Mouse (Mus musculus): ENCODE data around the gene Mblac2.
"Not testable (repeated sequence)": the region's sequence is repeated elsewhere in the genome, so short reads cannot be mapped to it uniquely, and the experiment has no call there.

Gene Mblac2

DNA sequence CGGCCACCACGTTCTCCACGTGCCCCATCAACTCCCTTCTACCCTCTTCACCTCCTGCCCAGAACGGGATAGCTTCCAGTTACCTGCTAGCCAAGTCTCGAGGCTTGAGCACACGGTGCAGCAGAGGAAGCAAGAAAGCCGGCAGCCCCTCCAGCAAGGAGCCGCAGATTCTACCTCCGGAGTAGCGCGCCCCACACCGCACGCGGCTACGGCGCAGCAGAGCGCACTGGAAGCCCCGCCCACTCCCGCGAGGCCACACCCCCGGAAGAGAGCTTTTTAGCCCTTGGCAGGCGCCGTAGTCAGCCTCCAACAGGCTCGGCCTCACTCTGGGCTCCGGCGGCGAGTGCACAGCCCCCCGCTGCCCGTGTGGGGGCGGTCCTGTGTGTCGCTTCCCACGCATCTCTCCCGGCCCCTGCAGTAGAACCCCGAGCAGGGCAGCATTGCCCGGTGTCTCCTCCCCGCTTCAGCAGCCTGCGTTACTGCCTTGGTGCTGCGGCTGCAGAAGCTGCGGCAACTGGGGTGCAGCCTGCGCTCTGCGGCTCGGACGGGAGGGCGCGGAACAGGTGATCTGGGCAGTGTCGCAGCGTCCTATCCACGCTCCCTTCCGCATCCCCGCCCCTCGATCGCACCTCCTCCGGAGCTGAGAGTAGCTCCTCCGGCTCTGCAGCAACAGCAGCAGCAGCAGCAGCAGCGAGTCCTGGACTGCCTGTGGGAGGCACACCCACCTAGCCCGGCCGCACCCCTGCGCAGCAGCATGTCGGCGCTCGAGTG lies at the start of gene Mblac2, which contains the start of gene Polr3g:
Mblac2 (plus strand) TSS at position 567 of the 771 bp plus-strand sequence.
Polr3g (minus strand) TSS at position 239 of the 771 bp plus-strand sequence.
- DNase-seq (ENCODE audit: low spot score in 2 of 2): peak; percentile 89 to 98

DNA sequence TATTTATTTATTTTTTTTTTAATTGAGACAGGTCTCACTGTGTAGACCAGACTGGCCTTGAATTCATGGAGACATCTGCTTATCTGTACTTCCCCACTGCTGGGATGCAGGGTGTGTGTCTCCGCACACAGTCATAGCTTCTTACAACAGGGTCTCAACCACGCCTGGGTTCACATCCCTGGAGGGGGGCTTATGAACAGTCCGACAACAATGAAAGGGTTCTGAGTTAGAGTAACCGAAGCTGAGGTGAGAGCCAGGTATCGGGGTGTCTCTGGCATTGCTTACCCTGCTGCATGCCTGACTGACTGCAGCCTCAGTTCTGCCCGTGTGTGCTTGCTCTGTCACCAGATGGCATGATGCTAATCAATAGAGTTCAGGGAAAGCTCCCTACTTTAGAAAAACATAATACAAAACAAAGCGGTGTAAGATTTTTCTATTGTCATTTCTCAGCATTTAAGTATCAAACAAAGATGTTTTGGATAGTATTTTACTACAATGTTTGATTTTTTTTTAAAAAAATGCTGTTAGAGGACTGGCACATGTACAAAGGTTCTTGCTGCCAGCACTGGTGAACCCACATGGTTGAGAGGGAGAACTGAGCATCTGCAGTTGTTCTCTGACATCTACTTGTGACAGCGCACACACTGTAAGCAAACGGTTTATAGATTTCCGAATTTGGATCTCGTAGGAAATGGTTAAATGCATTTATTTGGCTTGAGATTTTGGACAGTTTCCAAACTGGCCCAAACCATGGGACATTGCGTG lies 47.4 kb upstream of the Mblac2 start:
- DNase-seq (ENCODE audit: low spot score in 2 of 2): no peak

DNA sequence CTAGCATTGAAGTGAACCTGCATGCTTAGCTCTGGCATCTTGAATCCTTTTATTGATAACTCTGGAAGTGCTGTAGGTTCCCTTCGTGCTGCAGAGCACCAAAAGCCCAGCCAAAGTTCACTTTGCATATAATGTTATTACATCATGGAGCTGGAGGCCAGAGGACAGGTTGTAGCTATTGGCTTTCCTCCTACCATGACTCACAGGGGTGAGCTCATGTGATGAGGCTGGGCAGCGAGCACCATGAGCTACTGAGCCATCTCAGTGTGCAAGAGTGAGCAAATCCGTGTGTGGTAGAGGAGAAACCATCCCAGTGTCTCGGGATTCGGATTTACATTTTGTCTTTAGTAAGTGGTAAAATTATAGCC lies 46.8 kb upstream of the Mblac2 start:
- DNase-seq (ENCODE audit: low spot score in 2 of 2): no peak

DNA sequence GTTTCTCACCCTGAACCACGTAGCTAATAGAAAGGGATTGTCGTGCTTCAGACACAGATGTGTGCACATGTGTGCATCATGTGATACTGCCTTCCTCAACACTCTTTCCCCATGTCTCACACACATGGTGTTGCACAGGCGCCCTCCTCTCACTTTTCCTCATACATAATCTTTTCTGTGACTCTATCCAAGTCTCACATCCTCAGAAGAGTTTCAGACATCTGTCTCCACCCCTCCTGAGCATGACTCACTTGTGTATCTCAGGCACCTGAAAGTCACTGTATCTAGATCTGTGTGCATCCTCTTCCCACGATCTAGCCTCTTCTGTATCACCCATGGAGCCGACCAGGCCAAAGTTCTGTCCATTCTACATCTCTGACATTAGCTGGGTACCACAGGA lies 43.4 kb upstream of the Mblac2 start:
- DNase-seq (ENCODE audit: low spot score in 2 of 2): no peak

DNA sequence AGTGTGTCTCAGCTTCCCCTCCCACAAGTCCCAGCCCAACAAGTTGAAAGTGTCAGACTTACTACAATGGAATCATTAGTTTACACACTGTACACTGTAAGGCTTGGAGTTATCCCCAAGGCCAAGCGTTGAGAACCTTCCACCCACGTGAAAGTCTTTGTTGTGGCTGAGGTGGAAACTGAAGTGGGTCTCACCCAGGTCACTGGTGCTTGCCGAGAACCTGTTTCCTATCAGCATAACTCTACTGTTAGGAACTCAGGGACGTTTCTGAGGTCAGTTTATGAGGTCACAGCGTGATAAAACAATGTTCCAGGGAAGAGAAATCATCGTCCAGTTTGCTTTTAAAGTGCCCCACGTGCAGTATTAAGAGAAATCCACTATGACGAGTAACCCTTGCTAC lies 35.8 kb upstream of the Mblac2 start:
- DNase-seq (ENCODE audit: low spot score in 2 of 2): no peak

DNA sequence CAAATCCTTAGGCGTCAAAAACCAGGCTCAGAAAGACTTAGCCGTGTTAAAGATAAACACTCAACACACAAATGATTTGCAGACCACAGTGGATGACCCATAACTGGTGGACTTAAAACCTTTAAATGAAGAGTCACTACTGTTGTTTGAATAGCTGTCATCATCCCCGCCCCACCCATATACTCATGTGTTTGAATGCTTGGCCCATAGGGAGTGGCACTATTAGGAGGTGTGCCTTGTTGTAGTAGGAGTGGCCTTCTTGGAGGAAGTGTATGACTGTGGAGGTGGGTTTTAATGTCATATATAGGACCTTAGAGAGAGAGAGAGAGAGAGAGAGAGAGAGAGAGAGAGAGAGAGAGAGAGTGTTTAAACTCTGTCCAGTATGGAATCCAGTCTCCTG lies 28.0 kb upstream of the Mblac2 start:
- DNase-seq (ENCODE audit: low spot score in 2 of 2): no peak

DNA sequence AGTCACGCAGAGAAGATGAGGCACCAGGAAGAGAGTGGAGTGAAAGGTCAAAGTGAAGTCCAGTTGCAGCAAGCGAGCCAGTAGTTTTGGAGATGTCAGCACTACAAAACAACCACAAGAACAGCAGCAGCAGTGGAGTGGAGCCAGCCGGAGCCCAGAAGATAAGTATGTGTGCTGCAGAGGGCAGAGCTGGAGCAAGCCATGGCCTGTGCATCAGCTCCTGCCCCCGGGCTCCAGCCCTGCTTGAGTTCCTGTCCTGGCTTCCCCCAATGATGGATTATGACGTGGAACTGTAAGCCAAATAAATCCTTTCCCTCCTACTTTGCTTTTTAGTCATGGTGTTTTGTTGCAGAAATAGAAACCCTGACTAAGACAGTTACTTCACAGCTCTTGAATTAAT lies 26.9 kb upstream of the Mblac2 start:
- no peak for DNase-seq (ENCODE audit: low spot score in 2 of 2)

DNA sequence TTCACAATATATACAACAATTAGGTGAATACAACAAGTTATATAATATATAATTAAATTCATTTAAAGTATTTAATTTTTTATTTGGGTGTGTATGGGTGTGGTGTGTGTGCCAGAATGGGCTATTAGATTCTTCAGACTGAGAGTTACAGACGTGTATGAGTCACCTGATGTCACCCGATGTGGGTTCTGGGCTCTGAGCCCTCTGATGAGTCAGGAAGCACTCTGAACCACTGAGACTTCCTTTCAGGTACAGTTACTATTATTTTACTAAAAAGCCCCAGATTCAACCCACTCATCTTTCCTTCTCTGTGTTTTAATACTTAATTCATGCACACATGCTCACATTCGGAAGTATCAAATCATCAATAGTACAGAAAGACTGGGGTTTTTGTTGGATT lies 26.3 kb upstream of the Mblac2 start:
- no peak for DNase-seq (ENCODE audit: low spot score in 2 of 2)

DNA sequence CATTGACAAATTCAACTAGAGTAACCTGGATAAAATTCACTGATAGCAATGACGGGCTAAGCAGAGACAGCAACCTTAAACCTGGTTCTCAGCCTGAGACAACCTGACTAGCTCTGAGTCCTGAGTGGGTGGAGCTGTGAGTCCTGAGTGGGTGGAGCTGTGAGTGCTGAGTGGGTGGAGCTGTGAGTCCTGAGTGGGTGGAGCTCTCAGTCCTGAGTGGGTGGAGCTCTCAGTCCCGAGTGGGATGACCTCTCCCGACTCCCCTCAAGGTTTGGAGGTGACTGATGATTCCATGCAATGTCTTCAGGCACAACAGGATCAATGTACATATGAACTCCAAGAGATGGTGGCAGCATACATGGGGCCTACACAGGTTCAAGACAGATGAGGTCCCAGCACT lies 21.6 kb upstream of the Mblac2 start:
- DNase-seq (ENCODE audit: low spot score in 2 of 2): no peak

DNA sequence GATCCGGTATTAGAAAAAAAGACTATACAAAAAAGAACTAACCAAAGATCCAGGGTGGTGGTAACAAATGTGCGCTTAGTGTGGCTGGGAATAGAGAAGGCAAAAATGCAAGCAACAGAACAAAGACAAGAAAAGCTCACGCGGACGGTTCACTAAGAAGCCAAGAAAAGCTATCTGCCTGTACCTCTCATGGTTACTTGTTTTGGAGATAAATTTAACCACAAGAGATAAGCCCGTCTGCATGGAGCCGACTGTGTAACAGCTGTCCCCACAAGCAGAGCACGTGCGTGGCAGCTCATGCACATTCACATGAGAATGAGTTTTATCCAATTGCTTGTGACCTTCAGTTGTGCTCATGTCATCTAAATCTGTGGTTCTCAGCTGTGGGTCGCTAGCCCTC lies 20.7 kb upstream of the Mblac2 start:
- no peak for DNase-seq (ENCODE audit: low spot score in 2 of 2)

DNA sequence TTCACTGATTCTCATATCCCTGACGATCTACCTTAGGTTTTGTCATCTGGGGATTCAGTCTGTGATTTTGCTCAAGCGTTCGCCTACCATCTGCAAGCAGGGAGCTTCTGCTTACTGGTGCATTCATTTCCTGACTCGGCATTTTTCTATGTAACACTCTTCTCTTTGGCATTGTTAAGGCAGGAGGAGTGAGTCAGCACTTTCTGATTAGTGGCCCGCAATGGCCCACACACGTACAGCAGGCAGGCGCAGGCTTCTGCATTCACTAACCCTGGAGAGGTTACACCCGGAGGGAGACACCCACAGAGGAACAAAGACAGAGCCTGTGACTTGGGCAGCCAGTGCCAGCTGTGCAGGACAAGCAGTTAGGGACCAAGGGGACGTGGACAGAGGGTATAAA lies 19.5 kb upstream of the Mblac2 start:
- no peak for DNase-seq (ENCODE audit: low spot score in 2 of 2)

DNA sequence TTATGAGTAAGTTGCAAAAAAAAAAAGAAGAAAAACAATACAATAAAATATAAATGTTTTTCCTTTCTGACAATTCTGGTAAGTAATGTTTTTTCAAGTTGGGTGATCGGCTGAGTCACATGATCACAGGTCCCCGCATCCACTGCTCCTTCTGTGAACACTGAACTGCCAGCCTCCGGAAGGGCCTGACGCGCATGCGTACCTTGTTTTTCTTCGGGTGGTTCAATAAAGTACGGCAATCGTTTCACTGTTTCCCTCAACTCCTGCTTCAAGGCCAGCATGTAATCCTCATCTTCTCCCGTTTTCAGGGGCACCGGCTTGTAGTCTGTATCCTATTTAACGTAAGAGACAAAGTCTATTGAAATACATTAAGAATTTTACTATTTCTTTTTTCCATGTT lies 16.7 kb upstream of the Mblac2 start:
- no peak for DNase-seq (ENCODE audit: low spot score in 2 of 2)

DNA sequence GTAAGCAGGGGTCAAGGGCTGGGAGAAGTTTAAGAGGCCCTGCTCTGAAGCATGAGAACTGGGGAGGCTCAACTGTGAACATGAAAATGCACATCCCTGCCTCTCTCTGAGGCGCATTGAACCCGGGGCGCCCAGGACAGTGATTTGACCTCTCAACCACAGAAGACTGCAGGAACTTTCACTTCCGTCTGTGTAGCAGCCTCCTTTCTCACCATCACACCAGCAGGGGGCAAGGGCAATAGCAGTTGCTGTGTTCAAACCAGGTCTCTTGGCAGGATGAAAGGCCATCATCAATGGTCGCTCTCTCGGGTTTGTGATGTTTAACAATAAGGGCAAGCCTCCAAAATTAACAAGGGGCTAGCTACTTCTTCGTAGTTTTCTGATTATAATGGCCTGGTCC lies 8.0 kb upstream of the Mblac2 start:
- no peak for DNase-seq (ENCODE audit: low spot score in 2 of 2)

DNA sequence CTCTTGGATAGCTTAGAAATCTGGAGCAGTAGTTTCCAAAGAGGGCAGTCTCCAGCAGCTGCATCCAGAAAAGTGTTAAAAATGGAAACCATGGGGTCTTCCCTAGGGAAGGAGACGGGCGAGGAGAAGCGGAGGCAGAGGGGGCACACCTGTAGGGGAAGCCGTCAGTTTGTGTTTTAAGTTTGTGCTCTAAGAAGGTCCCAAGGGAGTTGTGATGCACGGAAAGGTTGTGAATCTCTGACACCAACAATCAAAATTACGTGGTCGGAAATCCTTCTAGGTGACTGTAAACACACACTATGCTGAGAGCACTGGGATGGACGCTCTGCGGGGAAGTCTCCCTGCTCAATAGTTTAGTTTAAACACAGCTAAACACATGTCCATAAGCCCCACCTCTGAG lies 7.5 kb upstream of the Mblac2 start:
- no peak for DNase-seq (ENCODE audit: low spot score in 2 of 2)

DNA sequence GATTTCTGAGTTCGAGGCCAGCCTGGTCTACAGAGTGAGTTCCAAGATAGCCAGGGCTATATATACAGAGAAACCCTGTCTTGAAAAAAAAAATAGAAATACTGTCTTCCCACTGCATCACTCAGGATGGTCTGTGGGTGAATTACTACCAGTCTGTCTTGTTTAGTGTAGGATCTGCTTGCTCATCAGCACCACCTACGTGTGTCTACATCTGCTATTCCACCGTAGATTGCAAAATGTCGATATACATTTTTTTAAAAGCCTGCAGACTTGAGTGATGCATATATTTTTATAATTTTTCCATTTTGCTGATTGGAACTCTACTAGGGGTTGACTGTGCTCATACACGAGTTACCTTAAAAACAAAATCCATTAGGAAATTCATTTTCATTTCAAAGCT lies 4.8 kb upstream of the Mblac2 start:
- DNase-seq (ENCODE audit: low spot score in 2 of 2): no peak

DNA sequence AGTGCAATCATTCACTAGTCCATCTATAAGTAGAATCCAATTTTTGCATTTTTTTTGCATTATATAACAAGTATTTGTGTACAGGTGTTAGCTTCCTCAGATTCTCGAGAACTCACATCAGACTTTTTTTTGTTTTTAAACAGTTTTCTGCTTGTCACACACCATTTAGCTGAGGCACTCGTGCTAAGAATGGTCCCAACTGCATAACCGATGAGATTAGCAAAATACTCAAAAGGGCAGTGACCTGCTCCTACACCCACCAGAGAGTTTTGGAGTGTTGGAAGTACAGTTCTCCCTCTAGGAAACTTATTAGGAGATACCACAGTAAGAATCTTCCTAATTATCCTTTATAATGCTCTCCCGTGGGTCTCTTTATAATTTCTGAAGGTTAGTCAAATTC lies 1.3 kb upstream of the Mblac2 start:
- no peak for DNase-seq (ENCODE audit: low spot score in 2 of 2)

DNA sequence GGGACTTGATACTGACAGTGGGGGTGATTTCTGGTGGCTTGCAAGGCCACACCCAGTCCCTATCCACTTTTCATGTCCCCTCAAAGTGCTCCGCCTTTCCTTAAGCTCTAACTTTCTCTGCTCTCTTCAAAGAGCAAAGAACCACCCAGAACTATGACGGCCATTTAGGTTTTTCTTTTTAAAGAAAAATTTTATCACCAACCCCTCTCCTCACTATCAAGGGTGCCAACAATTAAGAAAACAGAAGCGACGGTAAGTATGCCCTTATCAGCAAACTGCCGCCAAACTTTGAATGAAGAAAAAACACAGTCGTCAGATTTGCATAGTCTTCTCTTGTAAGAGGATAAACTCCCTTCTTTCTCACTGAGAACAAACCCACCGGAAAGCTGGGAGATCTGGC lies 875 bp upstream of the Mblac2 start:
- DNase-seq (ENCODE audit: low spot score in 2 of 2): no peak

DNA sequence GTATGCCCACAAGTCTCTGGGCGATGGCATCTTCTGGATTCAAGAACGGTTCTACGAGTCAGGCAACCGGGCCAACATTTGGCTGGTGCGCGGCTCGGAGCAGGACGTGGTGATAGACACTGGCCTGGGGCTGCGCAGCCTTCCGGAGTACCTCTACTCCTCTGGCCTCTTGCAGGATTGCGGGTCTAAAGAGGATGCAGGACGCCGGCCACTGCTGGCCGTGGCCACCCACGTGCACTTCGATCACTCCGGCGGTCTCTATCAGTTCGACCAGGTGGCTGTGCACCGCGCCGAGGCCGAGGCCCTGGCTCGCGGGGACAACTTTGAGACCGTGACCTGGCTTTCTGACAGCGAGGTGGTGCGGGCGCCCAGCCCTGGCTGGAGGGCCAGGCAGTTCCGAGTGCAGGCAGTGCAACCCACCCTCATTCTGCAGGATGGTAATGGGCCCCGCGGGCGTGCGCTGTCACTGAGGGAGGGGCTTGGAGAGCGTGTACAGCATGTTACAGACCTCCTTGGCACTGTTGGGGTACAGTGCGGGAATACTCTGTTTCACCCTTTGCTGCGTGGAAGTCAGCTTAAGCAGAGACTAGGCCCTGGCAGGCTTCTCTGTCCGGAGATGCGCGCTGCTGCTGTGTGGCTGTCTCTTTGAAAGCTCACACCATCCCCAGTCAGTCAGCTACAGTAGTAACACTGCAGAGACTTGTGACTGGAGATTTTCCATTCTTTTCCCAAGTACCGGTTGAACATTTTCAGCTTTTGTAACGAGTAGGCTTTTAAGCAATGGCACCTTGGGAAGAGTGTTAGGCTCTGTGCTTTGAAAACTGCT lies 618 bp downstream of the Mblac2 start:
- DNase-seq (ENCODE audit: low spot score in 2 of 2): no peak

DNA sequence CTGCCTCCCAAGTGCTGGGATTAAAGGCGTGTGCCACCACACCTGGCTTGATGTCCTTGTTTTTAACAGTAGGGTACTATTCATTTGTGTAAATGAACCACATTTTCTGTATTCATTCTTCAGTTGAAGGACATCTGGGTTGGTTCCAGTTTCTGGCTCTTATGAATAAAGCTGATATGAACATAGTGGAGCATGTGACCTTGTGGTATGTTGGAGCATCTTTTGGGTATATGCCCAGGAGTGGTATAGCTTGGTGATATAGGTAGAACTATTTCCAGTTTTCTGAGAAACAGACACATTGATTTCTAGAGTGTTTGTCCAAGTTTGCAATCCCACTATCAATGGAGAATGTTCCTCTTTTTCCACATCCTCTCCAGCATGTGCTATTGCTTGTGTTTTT lies 2.8 kb downstream of the Mblac2 start:
- DNase-seq (ENCODE audit: low spot score in 2 of 2): no peak

DNA sequence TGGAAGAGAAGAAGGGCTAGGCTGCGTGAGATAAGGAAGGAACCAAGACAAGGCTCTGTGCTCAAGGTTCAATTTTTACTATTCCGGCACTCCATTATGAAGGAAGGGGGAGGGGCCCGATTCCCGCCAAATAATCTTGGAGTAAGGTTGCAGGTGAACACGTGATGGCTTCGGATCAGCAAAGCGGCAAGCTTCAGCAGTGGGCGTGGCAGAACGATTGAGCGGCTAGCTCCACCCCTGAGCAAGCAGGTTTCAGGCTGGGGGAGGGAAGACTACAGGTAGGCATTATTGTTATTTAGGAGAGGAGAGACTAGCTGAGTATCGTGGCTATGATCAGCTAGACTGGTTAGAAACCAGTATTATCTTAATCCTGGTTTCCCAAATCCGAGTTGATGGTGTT lies 17.0 kb downstream of the Mblac2 start:
- DNase-seq (ENCODE audit: low spot score in 2 of 2): not testable (repeated sequence)

DNA sequence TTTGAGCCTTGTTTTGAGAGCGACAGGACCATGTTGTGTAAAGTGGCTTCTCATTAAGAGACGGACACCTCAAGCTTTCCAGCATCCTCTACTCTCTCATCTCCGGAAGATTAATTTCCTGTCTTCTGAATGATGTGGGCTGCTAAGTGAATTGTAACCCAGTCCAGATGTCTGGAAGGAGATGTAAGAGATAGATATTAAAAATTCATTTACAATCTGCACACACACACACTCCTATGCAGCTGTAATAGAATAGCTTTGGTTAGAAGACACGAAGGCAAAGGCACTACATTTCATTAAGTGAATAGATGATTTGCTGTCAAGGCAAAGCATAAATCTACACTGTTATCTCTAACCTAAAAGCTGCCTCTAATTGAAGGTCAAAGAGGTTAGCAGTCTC lies 18.0 kb downstream of the Mblac2 start:
- DNase-seq (ENCODE audit: low spot score in 2 of 2): no peak

DNA sequence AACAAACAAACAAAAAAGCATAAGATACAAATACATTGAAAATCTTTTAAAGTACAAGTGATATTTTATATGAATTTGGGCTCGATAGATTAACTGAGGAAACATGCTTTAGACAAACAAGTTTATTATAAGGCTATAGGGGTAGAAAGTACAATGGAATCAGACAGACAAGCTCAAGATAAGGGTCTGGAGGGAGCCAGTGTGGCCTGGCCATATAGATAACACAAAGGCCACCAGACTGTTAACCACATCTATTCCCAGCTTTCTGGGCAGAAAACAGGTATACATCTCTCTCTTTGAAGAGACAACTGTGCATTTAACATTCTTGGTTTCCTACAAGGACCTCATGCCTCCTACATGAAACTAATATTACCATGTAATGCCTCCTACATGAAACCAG lies 19.2 kb downstream of the Mblac2 start:
- no peak for DNase-seq (ENCODE audit: low spot score in 2 of 2)

DNA sequence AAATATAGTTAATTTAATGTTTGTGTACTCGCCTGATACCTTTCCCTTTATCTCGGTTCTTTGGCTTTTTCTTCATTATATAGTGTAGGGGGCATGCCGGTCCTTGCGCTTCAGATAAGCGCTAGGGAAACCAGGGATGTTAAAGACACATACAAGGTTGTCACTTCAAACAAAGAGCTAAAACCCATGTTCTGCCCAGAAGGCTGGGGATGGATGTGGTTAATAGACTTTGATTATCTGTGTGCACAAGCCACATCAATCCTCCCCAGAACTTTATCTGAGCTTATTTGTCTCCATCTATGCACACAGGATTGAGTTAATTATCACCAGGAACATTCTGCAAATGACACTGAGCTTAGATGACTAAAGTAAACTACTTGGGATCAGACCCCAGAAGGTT lies 25.5 kb downstream of the Mblac2 start:
- no peak for DNase-seq (ENCODE audit: low spot score in 2 of 2)
